Mouse (Mus musculus): Measurements from ENCODE around the gene Socs5. TPM values are rescaled to one million over a fixed set of nuclear protein-coding genes. Genes with fewer than 3 reads are reported as not detected.

Socs5 gene
- total RNA-seq, 1 experiment: 7.4 TPM

GRCm38 (mm10) chr17:87157739-87158138, 50.3 kb downstream of the Socs5 start:
- H3K27ac ChIP-seq (ENCODE audit: insufficient read depth, low read depth, low read length, poor library complexity, severe bottlenecking): no peak overlapping the region
- DNase-seq (ENCODE audit: low read depth, low spot score): peak; percentile 62
- no peaks in the 10 kb centered on the region for H3K9me3 ChIP-seq (ENCODE audit: control insufficient read depth, insufficient read depth, low read depth, low read length)
- 0 out of 4 replicates have a peak, but pooled peaks cover 0 to 3% of the 10 kb centered on the region in 2 experiments for H3K4me1 ChIP-seq (ENCODE audit: control insufficient read depth in 2 of 2, insufficient read depth in 2 of 2, low read length in 2 of 2, poor library complexity in 1 of 2)
- in situ Hi-C loops (cut with MboI; ENCODE audit: low sequenced_read_pairs in 2 of 2, unreplicated experiment in 2 of 2): no loop called here
- no peak for TF ChIP-seq HCFC1 (IDR thresholded peaks at IDR 0.05; ENCODE audit: borderline replicate concordance, insufficient read depth, low read length)
- TF ChIP-seq ZNF384 (IDR thresholded peaks at IDR 0.05; ENCODE audit: low read depth, low read length): no peak
- TF ChIP-seq MAFK (IDR thresholded peaks at IDR 0.05; ENCODE audit: insufficient read depth, low read depth, low read length): no peak
- no peak for TF ChIP-seq ZC3H11A (IDR thresholded peaks at IDR 0.05; ENCODE audit: borderline replicate concordance, low read depth, low read length)
- TF ChIP-seq CHD2 (IDR thresholded peaks at IDR 0.05; ENCODE audit: low read depth, low read length): no peak
- no peaks in the 10 kb centered on the region for H3K36me3 ChIP-seq (ENCODE audit: control insufficient read depth, insufficient read depth, low read length, poor library complexity, severe bottlenecking)
- 0 out of 2 replicates have a peak overlapping the region, but pooled peaks have one; percentile 21 for H3K9ac ChIP-seq (ENCODE audit: insufficient read depth, low read depth, low read length, poor library complexity, severe bottlenecking)
- H3K4me3 ChIP-seq (ENCODE audit: insufficient read depth in 1 of 2, low read depth in 1 of 2, low read length in 2 of 2, poor library complexity in 1 of 2, severe bottlenecking in 1 of 2): peak overlapping the region; percentile 35 to 65

GRCm38 (mm10) chr17:87158597-87158996, 51.1 kb downstream of the Socs5 start:
- Histone ChIP-seq H3K36me3 (ENCODE audit: control insufficient read depth, insufficient read depth, low read length, poor library complexity, severe bottlenecking) (no peaks in the 10 kb centered on the region), H3K27ac (ENCODE audit: insufficient read depth, low read depth, low read length, poor library complexity, severe bottlenecking) (no peak overlapping the region), H3K9me3 (ENCODE audit: control insufficient read depth, insufficient read depth, low read depth, low read length) (no peaks in the 10 kb centered on the region), H3K4me1 (ENCODE audit: control insufficient read depth in 2 of 2, insufficient read depth in 2 of 2, low read length in 2 of 2, poor library complexity in 1 of 2) (0 out of 4 replicates have a peak, but pooled peaks cover 0 to 3% of the 10 kb centered on the region in 2 experiments), H3K4me3 (ENCODE audit: insufficient read depth in 1 of 2, low read depth in 1 of 2, low read length in 2 of 2, poor library complexity in 1 of 2, severe bottlenecking in 1 of 2) (no peak overlapping the region), H3K9ac (ENCODE audit: insufficient read depth, low read depth, low read length, poor library complexity, severe bottlenecking) (no peak overlapping the region)
- TF ChIP-seq HCFC1 (IDR thresholded peaks at IDR 0.05; ENCODE audit: borderline replicate concordance, insufficient read depth, low read length): no peak
- no peak for TF ChIP-seq ZC3H11A (IDR thresholded peaks at IDR 0.05; ENCODE audit: borderline replicate concordance, low read depth, low read length)
- no peak for TF ChIP-seq MAFK (IDR thresholded peaks at IDR 0.05; ENCODE audit: insufficient read depth, low read depth, low read length)
- no peak for TF ChIP-seq CHD2 (IDR thresholded peaks at IDR 0.05; ENCODE audit: low read depth, low read length)
- TF ChIP-seq ZNF384 (IDR thresholded peaks at IDR 0.05; ENCODE audit: low read depth, low read length): no peak
- in situ Hi-C loops (cut with MboI; ENCODE audit: low sequenced_read_pairs in 2 of 2, unreplicated experiment in 2 of 2): no loop called here
- no peak for DNase-seq (ENCODE audit: low read depth, low spot score)

GRCm38 (mm10) chr17:87160270-87160669, 52.8 kb downstream of the Socs5 start:
- TF ChIP-seq MAFK (IDR thresholded peaks at IDR 0.05; ENCODE audit: insufficient read depth, low read depth, low read length): no peak
- no peak for TF ChIP-seq CHD2 (IDR thresholded peaks at IDR 0.05; ENCODE audit: low read depth, low read length)
- H3K4me1 ChIP-seq (ENCODE audit: control insufficient read depth in 2 of 2, insufficient read depth in 2 of 2, low read length in 2 of 2, poor library complexity in 1 of 2): 0 out of 4 replicates have a peak, but pooled peaks cover 0 to 3% of the 10 kb centered on the region in 2 experiments
- in situ Hi-C loops (cut with MboI; ENCODE audit: low sequenced_read_pairs in 2 of 2, unreplicated experiment in 2 of 2): no loop called here
- no peaks in the 10 kb centered on the region for H3K36me3 ChIP-seq (ENCODE audit: control insufficient read depth, insufficient read depth, low read length, poor library complexity, severe bottlenecking)
- no peaks in the 10 kb centered on the region for H3K9me3 ChIP-seq (ENCODE audit: control insufficient read depth, insufficient read depth, low read depth, low read length)
- DNase-seq (ENCODE audit: low read depth, low spot score): no peak
- no peak overlapping the region for H3K4me3 ChIP-seq (ENCODE audit: insufficient read depth in 1 of 2, low read depth in 1 of 2, low read length in 2 of 2, poor library complexity in 1 of 2, severe bottlenecking in 1 of 2)
- no peak overlapping the region for H3K27ac ChIP-seq (ENCODE audit: insufficient read depth, low read depth, low read length, poor library complexity, severe bottlenecking)
- no peak overlapping the region for H3K9ac ChIP-seq (ENCODE audit: insufficient read depth, low read depth, low read length, poor library complexity, severe bottlenecking)

- no peak overlapping the region for H3K9ac ChIP-seq (ENCODE audit: insufficient read depth, low read depth, low read length, poor library complexity, severe bottlenecking)
- H3K36me3 ChIP-seq (ENCODE audit: control insufficient read depth, insufficient read depth, low read length, poor library complexity, severe bottlenecking): no peaks in the 10 kb centered on the region
- H3K27ac ChIP-seq (ENCODE audit: insufficient read depth, low read depth, low read length, poor library complexity, severe bottlenecking): no peak overlapping the region
- DNase-seq (ENCODE audit: low read depth, low spot score): no peak
- no peak for TF ChIP-seq ZC3H11A (IDR thresholded peaks at IDR 0.05; ENCODE audit: borderline replicate concordance, low read depth, low read length)
- no peak for TF ChIP-seq CHD2 (IDR thresholded peaks at IDR 0.05; ENCODE audit: low read depth, low read length)
- no peaks in the 10 kb centered on the region for H3K9me3 ChIP-seq (ENCODE audit: control insufficient read depth, insufficient read depth, low read depth, low read length)
- H3K4me1 ChIP-seq (ENCODE audit: control insufficient read depth in 2 of 2, insufficient read depth in 2 of 2, low read length in 2 of 2, poor library complexity in 1 of 2): no peaks in the 10 kb centered on the region
- H3K4me3 ChIP-seq (ENCODE audit: insufficient read depth in 1 of 2, low read depth in 1 of 2, low read length in 2 of 2, poor library complexity in 1 of 2, severe bottlenecking in 1 of 2): no peak overlapping the region
- in situ Hi-C loops (cut with MboI; ENCODE audit: low sequenced_read_pairs in 2 of 2, unreplicated experiment in 2 of 2): no loop called here
Measured at GRCm38 (mm10) chr17:87164312-87164922, 56.9 kb downstream of the Socs5 start.

GRCm38 (mm10) chr17:87167407-87167806, 59.9 kb downstream of the Socs5 start:
- TF ChIP-seq ZNF384 (IDR thresholded peaks at IDR 0.05; ENCODE audit: low read depth, low read length) (no peak), ZC3H11A (IDR thresholded peaks at IDR 0.05; ENCODE audit: borderline replicate concordance, low read depth, low read length) (no peak), CHD2 (IDR thresholded peaks at IDR 0.05; ENCODE audit: low read depth, low read length) (no peak), HCFC1 (IDR thresholded peaks at IDR 0.05; ENCODE audit: borderline replicate concordance, insufficient read depth, low read length) (no peak), MAFK (IDR thresholded peaks at IDR 0.05; ENCODE audit: insufficient read depth, low read depth, low read length) (no peak)
- DNase-seq (ENCODE audit: low read depth, low spot score): no peak
- H3K4me3 ChIP-seq (ENCODE audit: insufficient read depth in 1 of 2, low read depth in 1 of 2, low read length in 2 of 2, poor library complexity in 1 of 2, severe bottlenecking in 1 of 2): no peak overlapping the region
- no peak overlapping the region for H3K27ac ChIP-seq (ENCODE audit: insufficient read depth, low read depth, low read length, poor library complexity, severe bottlenecking)
- in situ Hi-C loops (cut with MboI; ENCODE audit: low sequenced_read_pairs in 2 of 2, unreplicated experiment in 2 of 2): no loop called here
- H3K4me1 ChIP-seq (ENCODE audit: control insufficient read depth in 2 of 2, insufficient read depth in 2 of 2, low read length in 2 of 2, poor library complexity in 1 of 2): no peaks in the 10 kb centered on the region
- H3K36me3 ChIP-seq (ENCODE audit: control insufficient read depth, insufficient read depth, low read length, poor library complexity, severe bottlenecking): no peaks in the 10 kb centered on the region
- H3K9ac ChIP-seq (ENCODE audit: insufficient read depth, low read depth, low read length, poor library complexity, severe bottlenecking): no peak overlapping the region
- H3K9me3 ChIP-seq (ENCODE audit: control insufficient read depth, insufficient read depth, low read depth, low read length): no peaks in the 10 kb centered on the region
